Mouse (Mus musculus) limb, embryonic 11.5 days (tissue): ENCODE measurements around the gene Ptpa. TPM values are rescaled to one million over a fixed set of nuclear protein-coding genes. Genes with fewer than 3 reads are reported as not detected.

Experiments
- ATAC-seq: fragments of 200-750 bp; cut with Nextera tagmentation; 2 replicates; pipeline ENCODE4 v1.8.0; 2017; ENCODE audit warnings: low read depth; ENCODE audit not compliant: insufficient number of reproducible peaks, low FRiP score, low TSS enrichment
- DNase-seq: peaks from one replicate; pipeline ENCODE4 v3.0.0-alpha.2; 2015; ENCODE audit warnings: low spot score
- H3K27ac ChIP-seq: fragments of 300-500 bp; sonication (generic); replicated peaks from 2 replicates; pipeline ENCODE4 v1.5.1; 2014; ENCODE audit warnings: low read depth, mild to moderate bottlenecking, low read length
- H3K27me3 ChIP-seq: fragments of 300-500 bp; sonication (generic); 2 replicates; pipeline ENCODE4 v1.6.1; 2014; ENCODE audit warnings: mild to moderate bottlenecking, low read length, mixed read lengths; ENCODE audit not compliant: control insufficient read depth, insufficient read depth
- H3K36me3 ChIP-seq: fragments of 300-500 bp; sonication (generic); 2 replicates; pipeline ENCODE4 v1.6.1; 2014; ENCODE audit warnings: mild to moderate bottlenecking, low read length, moderate library complexity, mixed read lengths; ENCODE audit not compliant: control insufficient read depth, insufficient read depth
- H3K4me1 ChIP-seq: fragments of 300-500 bp; sonication (generic); 2 replicates; pipeline ENCODE4 v1.6.1; 2014; ENCODE audit warnings: low read length, mixed read lengths; ENCODE audit not compliant: control insufficient read depth, insufficient read depth
- H3K4me2 ChIP-seq: fragments of 300-500 bp; sonication (generic); 2 replicates; pipeline ENCODE4 v1.6.1; 2014; ENCODE audit warnings: low read depth, mild to moderate bottlenecking, moderate library complexity; ENCODE audit not compliant: severe bottlenecking
- H3K4me3 ChIP-seq: fragments of 300-500 bp; sonication (generic); 2 replicates; pipeline ENCODE4 v1.5.1; 2014; ENCODE audit warnings: low read depth, low read length
- H3K9ac ChIP-seq: fragments of 300-500 bp; sonication (generic); 2 replicates; pipeline ENCODE4 v1.6.1; 2014; ENCODE audit warnings: mild to moderate bottlenecking, low read length
- H3K9me3 ChIP-seq: fragments of 300-500 bp; sonication (generic); 2 replicates; pipeline ENCODE4 v1.6.1; 2016; ENCODE audit warnings: low read length; ENCODE audit not compliant: control insufficient read depth
- WGBS: fragments of 180-500 bp; shearing (Covaris S2); extraction: QIAGEN DNeasy Blood & Tissue Kit; methylation state at CpG from one replicate; pipeline ENCODE4 v1.1.7; 2014; 5-methylcytosine and 5-hydroxymethylcytosine counted together
- polyA plus RNA-seq: library from polyadenylated mRNA; unstranded; fragments of >200 nt; fragmentation: Nextera tagmentation; extraction: Ambion mirVana; gene quantifications from 2 replicates; pipeline ENCODE4 v1.2.1, GENCODE M21; 2014

The Ptpa gene
- polyA plus RNA-seq, 1 experiment from 2014 or later: 83.3 TPM

DNA sequence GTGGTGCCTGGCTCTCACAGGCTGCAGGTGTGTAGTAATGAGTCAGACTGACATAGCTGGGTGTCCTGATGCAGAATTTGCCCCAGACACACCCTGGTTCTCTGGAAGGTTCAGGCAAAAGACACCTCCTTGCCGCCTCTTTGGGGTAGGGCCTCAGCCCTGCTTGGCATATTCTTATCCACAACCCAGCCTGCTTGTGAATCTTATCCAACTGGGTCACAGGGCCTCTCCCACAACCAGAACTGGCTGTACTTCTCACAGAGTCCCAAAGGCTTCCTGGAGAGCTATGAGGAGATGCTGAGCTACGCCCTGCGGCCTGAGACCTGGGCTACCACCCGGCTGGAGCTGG lies 34.5 kb upstream of the Ptpa start:
- H3K36me3 ChIP-seq: peaks cover 24% of the 10 kb centered on the region
- ATAC-seq (no peak), DNase-seq (no peak)
- WGBS: 93% methylated on average over 4 of the region's 4 CpGs
- H3K9ac ChIP-seq: no peak overlapping the region
- no peak overlapping the region for H3K4me2 ChIP-seq
- no peaks in the 10 kb centered on the region for H3K4me1 ChIP-seq
- H3K4me3 ChIP-seq: no peak overlapping the region
- no peak overlapping the region for H3K27ac ChIP-seq
- H3K9me3 ChIP-seq: no peaks in the 10 kb centered on the region
- no peaks in the 10 kb centered on the region for H3K27me3 ChIP-seq

DNA sequence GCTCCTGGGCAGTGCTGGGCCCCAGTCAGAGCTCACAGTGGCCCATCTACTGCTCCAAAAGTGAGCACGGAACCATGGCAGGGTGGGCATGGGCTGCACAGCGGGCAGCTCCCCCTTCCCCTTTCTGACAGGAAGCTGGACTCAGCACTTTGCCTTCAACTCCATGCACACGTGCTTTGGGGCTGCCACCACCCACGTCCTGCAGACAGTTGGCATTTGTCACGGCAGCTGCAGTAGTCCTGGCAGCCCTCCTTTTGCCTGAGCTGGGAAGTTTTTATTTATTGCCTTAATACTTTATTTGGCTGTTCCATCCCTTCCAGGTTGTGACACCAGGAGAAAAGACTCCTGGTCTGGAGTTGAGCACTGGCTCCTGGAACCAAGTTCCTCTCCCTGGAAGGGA lies 31.0 kb upstream of the Ptpa start:
- Histone ChIP-seq H3K4me2 (no peak overlapping the region), H3K9me3 (no peaks in the 10 kb centered on the region), H3K27me3 (no peaks in the 10 kb centered on the region), H3K36me3 (peaks cover 15% of the 10 kb centered on the region), H3K4me3 (no peak overlapping the region), H3K27ac (no peak overlapping the region), H3K9ac (no peak overlapping the region), H3K4me1 (no peaks in the 10 kb centered on the region)
- no peak for DNase-seq
- 85% methylated on average over 5 of the region's 5 CpGs for WGBS
- ATAC-seq: no peak

DNA sequence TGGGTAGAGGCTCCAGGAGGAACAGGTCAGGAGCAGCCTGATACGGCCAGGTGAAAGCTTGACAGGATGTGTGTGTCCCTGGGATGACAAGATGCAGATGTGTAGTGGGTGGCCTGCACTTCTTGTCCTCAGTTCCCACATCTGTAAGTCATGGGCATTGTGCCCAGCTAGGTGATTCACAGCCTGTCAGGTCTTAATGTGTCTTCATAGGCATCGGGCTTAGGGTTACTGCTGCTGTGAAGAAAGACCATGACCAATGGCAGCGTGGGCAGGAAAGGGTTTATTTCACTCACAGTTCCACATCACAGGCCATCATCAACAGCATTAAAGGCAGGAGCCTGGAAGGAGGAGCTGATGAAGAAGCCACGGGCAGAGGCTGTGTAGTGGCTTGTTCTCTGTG lies 30.2 kb upstream of the Ptpa start:
- DNase-seq: no peak
- Histone ChIP-seq H3K9ac (no peak overlapping the region), H3K27me3 (no peaks in the 10 kb centered on the region), H3K9me3 (no peaks in the 10 kb centered on the region), H3K36me3 (peaks cover 15% of the 10 kb centered on the region), H3K4me3 (no peak overlapping the region), H3K4me2 (no peak overlapping the region), H3K27ac (no peak overlapping the region), H3K4me1 (no peaks in the 10 kb centered on the region)
- 87% methylated on average over 4 of the region's 4 CpGs for WGBS
- ATAC-seq: no peak

DNA sequence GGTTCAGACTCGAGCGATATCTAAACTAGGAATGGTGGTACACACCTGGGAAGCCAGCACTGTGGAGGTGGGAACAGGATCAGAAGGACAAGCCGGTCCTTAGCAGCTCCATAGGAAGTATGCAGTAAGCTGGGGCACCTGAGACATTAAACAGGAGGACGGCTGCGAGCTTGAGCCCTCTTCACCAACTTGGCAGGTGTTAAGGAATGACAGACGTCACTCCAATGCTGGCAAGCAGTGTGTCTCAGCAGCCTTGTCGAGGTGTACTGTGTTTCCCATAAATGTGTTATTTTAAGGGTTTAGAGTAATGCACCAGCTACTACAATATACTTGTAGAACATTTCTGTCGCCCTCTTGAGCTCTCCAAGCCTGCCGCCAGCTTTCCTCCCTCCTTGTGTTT lies 28.9 kb upstream of the Ptpa start:
- H3K4me2 ChIP-seq: no peak overlapping the region
- ATAC-seq (no peak), DNase-seq (no peak)
- no peak overlapping the region for H3K4me3 ChIP-seq
- H3K4me1 ChIP-seq: peaks cover 3% of the 10 kb centered on the region; the same call in 1 of the 2 replicates
- H3K9me3 ChIP-seq: 0 out of 2 replicates have a peak, but pooled peaks cover 2% of the 10 kb centered on the region
- 86% methylated on average over 9 of the region's 9 CpGs for whole genome bisulfite sequencing
- H3K27ac ChIP-seq: no peak overlapping the region
- H3K27me3 ChIP-seq: no peaks in the 10 kb centered on the region
- H3K9ac ChIP-seq: no peak overlapping the region
- peaks cover 10% of the 10 kb centered on the region for H3K36me3 ChIP-seq

DNA sequence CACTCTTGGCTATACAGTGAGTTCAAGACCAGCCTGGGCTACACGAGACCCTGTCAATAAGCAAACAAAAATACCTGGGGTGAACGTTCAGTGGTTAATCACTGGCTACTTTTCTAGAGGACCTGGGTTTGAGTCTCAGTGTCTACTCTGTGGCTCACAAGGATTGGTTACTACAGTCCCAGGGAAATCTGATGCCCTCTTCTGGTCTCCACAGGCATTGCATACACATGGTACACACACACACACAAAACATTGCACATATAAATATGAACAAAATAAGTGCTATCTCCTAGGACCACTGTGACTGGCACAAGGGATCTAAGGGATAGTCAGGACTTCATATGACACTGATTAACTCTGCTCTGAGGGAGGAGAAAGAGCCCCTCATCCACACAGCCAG lies 26.8 kb upstream of the Ptpa start:
- Histone ChIP-seq H3K9ac (no peak overlapping the region), H3K4me2 (no peak overlapping the region), H3K4me3 (no peak overlapping the region), H3K27me3 (no peaks in the 10 kb centered on the region), H3K9me3 (0 out of 2 replicates have a peak, but pooled peaks cover 2% of the 10 kb centered on the region), H3K27ac (no peak overlapping the region), H3K4me1 (peaks cover 11% of the 10 kb centered on the region), H3K36me3 (no peaks in the 10 kb centered on the region; the same call in 1 of the 2 replicates)
- DNase-seq (no peak), ATAC-seq (no peak)
- WGBS: 87% methylated on average over 2 of the region's 2 CpGs

DNA sequence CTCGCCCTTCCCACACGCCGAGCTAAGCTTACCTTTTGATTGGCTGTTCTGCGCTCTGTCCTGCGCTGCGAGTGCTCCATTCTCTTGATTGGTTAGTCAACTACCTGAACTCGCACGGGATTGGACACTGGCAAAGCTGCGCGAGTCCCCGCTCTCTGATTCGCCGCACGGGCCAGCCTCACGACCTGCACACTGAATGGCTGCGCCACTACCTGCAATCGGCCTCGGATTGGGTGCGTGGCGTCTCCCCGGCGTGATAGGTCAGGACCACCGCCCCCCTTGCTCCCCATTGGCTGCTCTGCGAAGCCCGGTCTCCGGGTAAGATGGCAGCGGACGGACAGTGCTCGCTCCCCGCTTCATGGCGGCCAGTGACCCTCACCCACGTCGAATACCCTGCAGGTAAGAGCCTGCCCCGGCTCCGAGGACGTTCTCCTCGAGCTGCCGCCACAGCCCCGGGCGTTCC lies 23.7 kb upstream of the Ptpa start, which contains the start of gene Dolpp1:
Gene Dolpp1, plus strand, starts transcription at position 141 of the 463 bp plus-strand sequence.
- no peaks in the 10 kb centered on the region for H3K27me3 ChIP-seq
- H3K9me3 ChIP-seq: 0 out of 2 replicates have a peak, but pooled peaks cover 2% of the 10 kb centered on the region
- H3K4me1 ChIP-seq: peaks cover 11% of the 10 kb centered on the region
- ATAC-seq: peak; percentile 99
- peak within 1 kb of the TSS; percentile 93 for H3K4me2 ChIP-seq
- H3K27ac ChIP-seq: peak within 1 kb of the TSS; percentile 74
- DNase-seq: peak; percentile 98
- WGBS: under 1% methylated on average over 40 of the region's 40 CpGs
- peak within 1 kb of the TSS; percentile 72 for H3K9ac ChIP-seq
- H3K4me3 ChIP-seq: peak within 1 kb of the TSS; percentile 87
- H3K36me3 ChIP-seq: peaks cover 3% of the 10 kb centered on the region; the same call in 1 of the 2 replicates

DNA sequence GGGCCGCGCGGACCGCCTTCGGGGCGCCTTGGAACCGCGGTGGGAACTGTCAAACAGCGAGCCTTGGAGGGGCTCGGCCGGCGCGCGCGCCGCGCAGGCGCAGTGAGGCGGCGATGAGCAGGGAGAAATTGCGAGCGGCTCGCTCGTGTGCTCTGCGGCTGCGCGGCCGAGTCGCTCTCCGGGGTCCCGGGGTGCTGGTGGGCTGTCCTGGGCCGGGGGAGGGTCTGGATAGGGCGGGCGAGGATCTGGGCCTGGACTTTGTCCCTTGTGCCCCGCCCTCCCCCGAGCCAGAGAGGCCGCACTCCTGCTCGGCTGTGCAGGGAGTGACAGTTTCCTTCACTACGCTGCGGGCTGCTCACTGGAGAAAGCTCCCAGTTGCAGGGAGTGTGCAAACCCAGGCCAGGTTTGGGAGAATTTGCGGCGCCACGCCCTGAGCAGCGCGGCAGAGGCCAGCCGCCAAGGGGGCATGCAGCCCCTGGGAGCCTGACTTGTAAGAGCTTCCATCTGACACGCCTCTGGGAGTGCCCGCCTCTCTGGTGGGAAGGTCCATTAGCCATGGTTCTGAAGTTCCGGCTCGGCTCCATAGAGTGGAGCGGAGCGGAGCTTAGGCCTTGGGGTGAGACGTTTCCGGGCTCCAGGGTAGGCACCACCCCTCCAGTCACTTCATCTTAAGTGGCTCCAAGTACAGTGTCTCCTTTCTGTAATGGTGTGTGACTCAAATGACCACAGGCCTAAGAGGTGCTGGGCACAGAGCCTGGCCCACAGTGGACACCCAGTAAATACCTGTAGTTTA lies 23.1 kb upstream of the Ptpa start:
- H3K27ac ChIP-seq: peak overlapping the region; percentile 74
- under 1% methylated on average over 53 of the region's 54 CpGs for WGBS
- no peaks in the 10 kb centered on the region for H3K27me3 ChIP-seq
- ATAC-seq (peak; percentile 81), DNase-seq (peak; percentile 88)
- peak overlapping the region; percentile 72 for H3K9ac ChIP-seq
- 0 out of 2 replicates have a peak, but pooled peaks cover 2% of the 10 kb centered on the region for H3K9me3 ChIP-seq
- peak overlapping the region; percentile 87 for H3K4me3 ChIP-seq
- H3K4me1 ChIP-seq: peaks cover 11% of the 10 kb centered on the region
- peaks cover 9% of the 10 kb centered on the region for H3K36me3 ChIP-seq
- peak overlapping the region; percentile 93 for H3K4me2 ChIP-seq

DNA sequence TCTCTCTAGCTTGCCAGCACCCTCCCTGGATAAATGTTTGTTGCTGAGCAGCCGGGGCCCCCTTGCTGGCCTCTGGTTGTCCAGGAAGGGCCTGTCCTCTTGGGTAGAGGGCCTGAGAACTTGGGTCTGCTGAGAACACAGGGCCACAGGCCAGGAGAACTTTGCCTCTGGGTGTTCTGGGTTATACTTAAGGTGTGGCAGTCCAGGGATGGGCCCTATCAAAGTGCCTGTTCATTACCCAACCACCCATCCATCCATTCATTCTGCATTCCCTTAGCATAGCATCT lies 22.5 kb upstream of the Ptpa start:
- ATAC-seq (no peak), DNase-seq (no peak)
- Histone ChIP-seq H3K4me1 (peaks cover 11% of the 10 kb centered on the region), H3K27ac (peak overlapping the region; percentile 74; the same call in 1 of the 2 replicates), H3K9ac (peak overlapping the region; percentile 72), H3K27me3 (no peaks in the 10 kb centered on the region), H3K4me2 (peak overlapping the region; percentile 93), H3K9me3 (0 out of 2 replicates have a peak, but pooled peaks cover 2% of the 10 kb centered on the region), H3K4me3 (peak overlapping the region; percentile 87), H3K36me3 (peaks cover 12% of the 10 kb centered on the region)
- 74% methylated on average over 1 of the region's 1 CpGs for WGBS
